Mouse (Mus musculus): ENCODE data around the gene Mmp19. TPM values are rescaled to one million over a fixed set of nuclear protein-coding genes. Genes with fewer than 3 reads are reported as not detected.
A peak's percentile ranks its signal among the peaks of the same experiment; 100 is the strongest.

The Mmp19 gene
- polyA plus RNA-seq, 2 experiments: 8.0 to 8.3 TPM

GRCm38 (mm10) chr10:128780200-128780599 is 10.5 kb upstream of the Mmp19 start:
- DNase-seq (ENCODE audit: low read depth in 3 of 3, low spot score in 3 of 3) (no peak), ATAC-seq (ENCODE audit: insufficient read depth) (no peak)
- no peak for TF ChIP-seq EP300 (IDR thresholded peaks at IDR 0.05; ENCODE audit: low read depth)
- no peak for TF ChIP-seq CTCF (IDR thresholded peaks at IDR 0.05; ENCODE audit: low read depth)
- 18% methylated on average over 1 of the region's 1 CpGs for WGBS (ENCODE audit: insufficient replicate concordance)
- no peak overlapping the region for H3K4me3 ChIP-seq (ENCODE audit: insufficient read depth in 1 of 2, low read depth in 2 of 2, low read length in 2 of 2)
- no peaks in the 10 kb centered on the region for H3K36me3 ChIP-seq (replicated peaks; ENCODE audit: control insufficient read depth, insufficient read depth, low read depth)
- H3K9ac ChIP-seq (replicated peaks): no peak overlapping the region
- H3K9me3 ChIP-seq (ENCODE audit: control insufficient read depth, low read length): no peaks in the 10 kb centered on the region
- H3K4me2 ChIP-seq (ENCODE audit: low read depth): no peak overlapping the region
- no peaks in the 10 kb centered on the region for H3K27me3 ChIP-seq (ENCODE audit: control insufficient read depth, insufficient read depth, low read length)
- H3K27ac ChIP-seq: no peak overlapping the region
- peaks cover 0 to 9% of the 10 kb centered on the region in 2 experiments; a peak in 2 of 4 replicates for H3K4me1 ChIP-seq (replicated peaks; ENCODE audit: control insufficient read depth in 2 of 2, insufficient read depth in 2 of 2, low read length in 1 of 2)

DNA sequence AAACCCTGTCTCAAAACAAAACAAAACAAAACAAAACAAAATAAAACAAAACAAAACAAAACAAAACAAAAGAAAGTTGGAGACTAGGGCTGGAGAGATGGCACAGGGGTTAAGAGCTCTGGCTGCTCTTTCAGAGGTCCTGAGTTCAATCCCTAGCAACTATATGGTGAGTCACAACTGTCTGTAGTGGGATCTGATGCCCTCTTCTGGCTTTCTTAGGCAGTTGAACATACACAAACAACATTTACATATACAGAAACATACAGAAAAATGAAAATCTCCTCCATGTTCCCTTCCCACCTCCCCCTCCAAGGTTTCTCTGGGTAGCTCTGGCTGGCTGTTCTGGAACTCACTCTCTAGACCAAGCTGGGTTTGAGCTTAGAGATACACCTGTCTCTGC is 1.3 kb downstream of the Mmp19 start:
- no peak overlapping the region for H3K27ac ChIP-seq
- no peaks in the 10 kb centered on the region for H3K27me3 ChIP-seq (ENCODE audit: control insufficient read depth, insufficient read depth, low read length)
- H3K4me2 ChIP-seq (ENCODE audit: low read depth): no peak overlapping the region
- H3K4me3 ChIP-seq (ENCODE audit: insufficient read depth in 1 of 2, low read depth in 2 of 2, low read length in 2 of 2): no peak overlapping the region
- DNase-seq (ENCODE audit: low read depth in 3 of 3, low spot score in 3 of 3) (no peak), ATAC-seq (ENCODE audit: insufficient read depth) (no peak)
- no peak overlapping the region for H3K9ac ChIP-seq (replicated peaks)
- peaks cover 0 to 2% of the 10 kb centered on the region in 2 experiments; a peak in 1 of 4 replicates for H3K4me1 ChIP-seq (replicated peaks; ENCODE audit: control insufficient read depth in 2 of 2, insufficient read depth in 2 of 2, low read length in 1 of 2)
- TF ChIP-seq CTCF (IDR thresholded peaks at IDR 0.05; ENCODE audit: low read depth) (0 out of 2 replicates have a peak, but pooled peaks have one; percentile 18), EP300 (IDR thresholded peaks at IDR 0.05; ENCODE audit: low read depth) (no peak)
- no peaks in the 10 kb centered on the region for H3K9me3 ChIP-seq (ENCODE audit: control insufficient read depth, low read length)
- no peaks in the 10 kb centered on the region for H3K36me3 ChIP-seq (replicated peaks; ENCODE audit: control insufficient read depth, insufficient read depth, low read depth)

DNA sequence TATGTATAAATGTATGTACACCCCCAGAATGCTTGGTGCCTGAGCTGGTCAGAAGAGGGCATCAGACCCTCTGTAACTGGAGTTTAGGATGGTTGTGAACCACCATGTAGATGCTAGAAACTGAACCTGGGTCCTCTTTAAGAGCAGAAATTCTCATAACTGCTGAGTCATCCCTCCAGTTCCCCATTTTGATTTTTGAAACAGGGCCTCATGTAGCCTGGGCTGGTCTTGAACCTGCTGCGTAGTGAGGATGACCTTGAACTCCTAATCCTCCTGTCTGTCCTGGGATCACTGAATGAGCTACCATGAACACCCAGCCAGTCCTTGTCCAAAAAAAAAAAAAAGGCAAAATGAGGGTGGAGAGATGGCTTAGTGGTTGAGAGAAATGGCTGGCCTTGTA is 2.5 kb downstream of the Mmp19 start:
- H3K4me2 ChIP-seq (ENCODE audit: low read depth): no peak overlapping the region
- no peaks in the 10 kb centered on the region for H3K36me3 ChIP-seq (replicated peaks; ENCODE audit: control insufficient read depth, insufficient read depth, low read depth)
- no peak for DNase-seq (ENCODE audit: low read depth in 3 of 3, low spot score in 3 of 3)
- no peaks in the 10 kb centered on the region for H3K9me3 ChIP-seq (ENCODE audit: control insufficient read depth, low read length)
- no peak for ATAC-seq (ENCODE audit: insufficient read depth)
- H3K9ac ChIP-seq (replicated peaks): no peak overlapping the region
- H3K4me3 ChIP-seq (ENCODE audit: insufficient read depth in 1 of 2, low read depth in 2 of 2, low read length in 2 of 2): no peak overlapping the region
- WGBS (ENCODE audit: insufficient replicate concordance): 78% methylated on average over 1 of the region's 1 CpGs
- TF ChIP-seq EP300 (IDR thresholded peaks at IDR 0.05; ENCODE audit: low read depth): no peak
- H3K4me1 ChIP-seq (replicated peaks; ENCODE audit: control insufficient read depth in 2 of 2, insufficient read depth in 2 of 2, low read length in 1 of 2): peaks cover 0 to 2% of the 10 kb centered on the region in 2 experiments; a peak in 1 of 4 replicates
- H3K27me3 ChIP-seq (ENCODE audit: control insufficient read depth, insufficient read depth, low read length): no peaks in the 10 kb centered on the region
- no peak overlapping the region for H3K27ac ChIP-seq

DNA sequence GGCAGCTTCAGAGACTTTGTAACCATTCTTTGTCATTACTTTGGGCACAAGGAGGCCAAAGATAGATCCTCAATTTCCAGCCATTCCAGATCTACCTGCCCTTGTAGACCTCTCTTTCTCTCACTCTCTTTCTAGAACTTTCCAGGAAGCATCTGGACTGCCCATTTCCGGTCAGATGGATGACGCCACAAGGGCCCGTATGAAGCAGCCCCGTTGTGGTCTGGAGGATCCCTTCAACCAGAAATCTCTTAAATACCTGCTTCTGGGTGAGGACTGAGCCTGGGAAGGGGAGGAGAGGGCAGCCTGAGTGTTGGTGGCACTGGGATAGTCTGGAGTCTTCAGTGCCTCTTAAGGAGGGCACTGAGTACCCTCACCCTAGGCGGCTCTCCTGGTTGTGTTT is 3.7 kb downstream of the Mmp19 start:
- 69% methylated on average over 5 of the region's 5 CpGs for WGBS (ENCODE audit: insufficient replicate concordance)
- ATAC-seq (ENCODE audit: insufficient read depth) (no peak), DNase-seq (ENCODE audit: low read depth in 3 of 3, low spot score in 3 of 3) (no peak)

DNA sequence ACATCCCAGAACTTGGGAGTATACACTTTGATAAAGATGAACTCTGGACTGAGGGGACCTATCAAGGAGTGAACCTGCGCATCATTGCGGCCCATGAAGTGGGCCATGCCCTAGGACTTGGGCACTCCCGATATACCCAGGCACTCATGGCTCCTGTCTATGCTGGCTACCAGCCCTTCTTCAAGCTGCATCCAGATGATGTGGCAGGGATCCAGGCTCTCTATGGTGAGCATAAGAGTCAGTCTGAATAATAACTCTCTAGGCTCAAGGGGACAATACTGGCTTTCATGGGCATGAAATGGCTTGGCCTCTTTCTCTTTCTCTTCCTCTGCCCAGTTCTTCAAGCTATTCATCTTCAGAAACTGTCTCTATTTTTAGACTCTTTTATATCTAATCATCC is 4.9 kb downstream of the Mmp19 start:
- H3K4me1 ChIP-seq (replicated peaks; ENCODE audit: control insufficient read depth in 2 of 2, insufficient read depth in 2 of 2, low read length in 1 of 2): peaks cover 0 to 2% of the 10 kb centered on the region in 2 experiments; a peak in 1 of 4 replicates
- DNase-seq (ENCODE audit: low read depth in 3 of 3, low spot score in 3 of 3) (no peak), ATAC-seq (ENCODE audit: insufficient read depth) (no peak)
- H3K9ac ChIP-seq (replicated peaks): no peak overlapping the region
- H3K27me3 ChIP-seq (ENCODE audit: control insufficient read depth, insufficient read depth, low read length): no peaks in the 10 kb centered on the region
- no peaks in the 10 kb centered on the region for H3K9me3 ChIP-seq (ENCODE audit: control insufficient read depth, low read length)
- WGBS (ENCODE audit: insufficient replicate concordance): 83% methylated on average over 3 of the region's 3 CpGs
- no peak overlapping the region for H3K27ac ChIP-seq
- no peak for TF ChIP-seq CTCF (IDR thresholded peaks at IDR 0.05; ENCODE audit: low read depth)
- TF ChIP-seq EP300 (IDR thresholded peaks at IDR 0.05; ENCODE audit: low read depth): no peak
- H3K4me3 ChIP-seq (ENCODE audit: insufficient read depth in 1 of 2, low read depth in 2 of 2, low read length in 2 of 2): no peak overlapping the region
- H3K4me2 ChIP-seq (ENCODE audit: low read depth): no peak overlapping the region
- no peaks in the 10 kb centered on the region for H3K36me3 ChIP-seq (replicated peaks; ENCODE audit: control insufficient read depth, insufficient read depth, low read depth)

More for the DNA sequence above, 3.7 kb downstream of the Mmp19 start:
- no peak overlapping the region for H3K4me2 ChIP-seq (ENCODE audit: low read depth)
- H3K27me3 ChIP-seq (ENCODE audit: control insufficient read depth, insufficient read depth, low read length): no peaks in the 10 kb centered on the region
- peaks cover 0 to 2% of the 10 kb centered on the region in 2 experiments; a peak in 1 of 4 replicates for H3K4me1 ChIP-seq (replicated peaks; ENCODE audit: control insufficient read depth in 2 of 2, insufficient read depth in 2 of 2, low read length in 1 of 2)
- H3K36me3 ChIP-seq (replicated peaks; ENCODE audit: control insufficient read depth, insufficient read depth, low read depth): no peaks in the 10 kb centered on the region
- TF ChIP-seq EP300 (IDR thresholded peaks at IDR 0.05; ENCODE audit: low read depth) (no peak), CTCF (IDR thresholded peaks at IDR 0.05; ENCODE audit: low read depth) (no peak)
- H3K9me3 ChIP-seq (ENCODE audit: control insufficient read depth, low read length): no peaks in the 10 kb centered on the region
- H3K4me3 ChIP-seq (ENCODE audit: insufficient read depth in 1 of 2, low read depth in 2 of 2, low read length in 2 of 2): no peak overlapping the region
- H3K9ac ChIP-seq (replicated peaks): no peak overlapping the region
- H3K27ac ChIP-seq: no peak overlapping the region
